In the genomic region with DNA sequence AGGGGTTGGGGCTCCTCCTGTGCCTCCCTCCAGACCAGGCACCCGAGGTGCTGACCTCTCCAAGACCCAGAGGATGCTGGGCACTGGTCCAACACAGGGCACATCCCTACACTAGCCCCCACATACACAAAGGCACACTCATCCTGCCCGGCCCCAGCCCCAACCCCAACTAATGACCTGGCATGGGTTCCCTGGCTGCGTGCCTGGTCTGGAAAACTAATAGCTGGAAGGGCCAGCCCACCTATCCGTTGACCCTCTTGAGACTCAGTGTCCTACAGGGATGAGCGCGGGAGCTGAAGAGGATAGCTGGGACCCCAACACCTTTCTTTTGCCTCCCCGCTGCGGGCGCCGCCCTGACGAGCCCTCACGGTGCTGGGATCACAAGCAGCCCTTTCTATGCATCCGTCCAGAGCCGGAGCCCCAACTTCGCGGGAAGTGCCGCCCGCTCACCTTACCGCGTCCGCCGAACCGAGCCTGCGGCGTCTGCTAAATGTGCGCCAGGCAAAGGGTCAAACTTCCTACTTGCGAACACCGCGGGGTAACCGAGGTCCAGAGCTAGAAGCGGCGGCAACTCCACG, we compare ENCODE assay signal across 8 mouse cellular contexts. TPM values are rescaled to one million over a fixed set of nuclear protein-coding genes. Genes with fewer than 3 reads are reported as not detected.
A peak's percentile ranks its signal among the peaks of the same experiment; 100 is the strongest.
DNase-seq lines count a peak whose midpoint lies in the region; ATAC-seq and TF ChIP-seq lines count a peak whose summit lies in the region.

No protein-coding gene starts in this region.

- DNase-seq in kidney, adult 8-10 months, result no peak
- DNase-seq in cerebellum, adult 2 months, result peak in 1 of 2 experiments; percentile 65
- DNase-seq in urinary bladder, postnatal 36 days (ENCODE audit: low spot score in 2 of 2), result no peak
- DNase-seq in ovary, postnatal 36 days (ENCODE audit: low spot score), result no peak
- DNase-seq in right cerebral cortex, postnatal 25 days, result no peak

- H3K27ac ChIP-seq in kidney, embryonic 15.5 days, result peak overlapping the region; percentile 54
- peak overlapping the region; percentile 52 for H3K27ac ChIP-seq in cerebellum, adult 2 months (ENCODE audit: insufficient read depth, low read length)
- no peak overlapping the region for H3K27ac ChIP-seq in heart, embryonic 16.5 days (ENCODE audit: low read length)
- H3K27ac ChIP-seq in liver, embryonic 16.5 days (ENCODE audit: low read length), result no peak overlapping the region

- no peaks in the 10 kb centered on the region for H3K9me3 ChIP-seq in kidney, embryonic 15.5 days (replicated peaks)
- no peaks in the 10 kb centered on the region for H3K9me3 ChIP-seq in heart, embryonic 16.5 days (replicated peaks; ENCODE audit: control insufficient read depth, low read length)
- H3K9me3 ChIP-seq in liver, embryonic 16.5 days (replicated peaks; ENCODE audit: control insufficient read depth, low read length), result no peaks in the 10 kb centered on the region

- no peaks in the 10 kb centered on the region for H3K36me3 ChIP-seq in kidney, embryonic 15.5 days
- no peaks in the 10 kb centered on the region for H3K36me3 ChIP-seq in heart, embryonic 16.5 days (ENCODE audit: control insufficient read depth, insufficient read depth)
- no peaks in the 10 kb centered on the region for H3K36me3 ChIP-seq in liver, embryonic 16.5 days (ENCODE audit: control insufficient read depth, insufficient read depth)

- H3K9ac ChIP-seq in kidney, embryonic 15.5 days, result peak overlapping the region; percentile 55
- H3K9ac ChIP-seq in heart, embryonic 16.5 days (ENCODE audit: low read length), result peak overlapping the region; percentile 11; the same call in 1 of the 2 replicates
- 0 out of 2 replicates have a peak overlapping the region, but pooled peaks have one; percentile 8 for H3K9ac ChIP-seq in liver, embryonic 16.5 days (ENCODE audit: low read depth, low read length)

- TF ChIP-seq CTCF in cerebellum, adult 2 months (IDR thresholded peaks at IDR 0.05; ENCODE audit: borderline replicate concordance, insufficient read depth, low read depth, low read length), result no peak

- WGBS in kidney, embryonic 15.5 days, result 1% methylated on average over 33 of the region's 33 CpGs
- WGBS in cerebellum, adult 2 months, result 2% methylated on average over 33 of the region's 33 CpGs
- under 1% methylated on average over 33 of the region's 33 CpGs for WGBS in heart, embryonic 16.5 days
- under 1% methylated on average over 33 of the region's 33 CpGs for WGBS in liver, embryonic 16.5 days (ENCODE audit: insufficient replicate concordance)

- H3K4me2 ChIP-seq in kidney, embryonic 15.5 days, result peak overlapping the region; percentile 90
- H3K4me2 ChIP-seq in heart, embryonic 16.5 days (ENCODE audit: low read depth, low read length), result peak overlapping the region; percentile 65
- peak overlapping the region; percentile 74 for H3K4me2 ChIP-seq in liver, embryonic 16.5 days (ENCODE audit: low read depth, low read length)

- H3K4me1 ChIP-seq in kidney, embryonic 15.5 days, result peaks cover 21% of the 10 kb centered on the region
- H3K4me1 ChIP-seq in cerebellum, adult 2 months (ENCODE audit: control insufficient read depth, insufficient read depth, low read length), result peaks cover 41% of the 10 kb centered on the region
- peaks cover 5% of the 10 kb centered on the region for H3K4me1 ChIP-seq in heart, embryonic 16.5 days (ENCODE audit: control insufficient read depth, insufficient read depth, low read length)
- H3K4me1 ChIP-seq in liver, embryonic 16.5 days (ENCODE audit: control insufficient read depth, low read depth, low read length), result peaks cover 40% of the 10 kb centered on the region

- H3K4me3 ChIP-seq in kidney, embryonic 15.5 days (replicated peaks), result peak overlapping the region; percentile 52
- peak overlapping the region; percentile 77 for H3K4me3 ChIP-seq in cerebellum, adult 2 months (replicated peaks; ENCODE audit: insufficient read depth, low read depth, low read length)
- peak overlapping the region; percentile 44 for H3K4me3 ChIP-seq in heart, embryonic 16.5 days (ENCODE audit: low read length)
- peak overlapping the region; percentile 52 for H3K4me3 ChIP-seq in liver, embryonic 16.5 days (ENCODE audit: low read depth, low read length)

- H3K27me3 ChIP-seq in kidney, embryonic 15.5 days, result peaks cover 47% of the 10 kb centered on the region
- no peaks in the 10 kb centered on the region for H3K27me3 ChIP-seq in cerebellum, adult 2 months (ENCODE audit: control insufficient read depth, insufficient read depth, low read length)
- peaks cover 39% of the 10 kb centered on the region for H3K27me3 ChIP-seq in heart, embryonic 16.5 days (ENCODE audit: control insufficient read depth, insufficient read depth, low read length)
- H3K27me3 ChIP-seq in liver, embryonic 16.5 days (ENCODE audit: control insufficient read depth, insufficient read depth, low read depth, low read length), result peaks cover 42% of the 10 kb centered on the region

- TF ChIP-seq POLR2A in cerebellum, adult 2 months (IDR thresholded peaks at IDR 0.05; ENCODE audit: borderline replicate concordance, insufficient read depth, low read length), result no peak

- 0 out of 2 replicates have a peak, but pooled peaks have one; percentile 4 for ATAC-seq in kidney, embryonic 15.5 days (replicated peaks; ENCODE audit: low FRiP score)
- 0 out of 2 replicates have a peak, but pooled peaks have one; percentile 24 for ATAC-seq in heart, embryonic 16.5 days (replicated peaks; ENCODE audit: extremely low read depth, insufficient read depth, low FRiP score)
- no peak for ATAC-seq in liver, embryonic 16.5 days (ENCODE audit: low read depth)

RNA-seq across cellular contexts. Expression of a gene that starts 1.1 kb away (rescaled TPM):
- 5.4 and 5.7 TPM in 2 replicates for polyA plus RNA-seq in kidney, embryonic 15.5 days (2015; fragmentation: Nextera tagmentation; extraction: Ambion mirVana)
- 13.4 and 14.0 TPM in 2 replicates for polyA plus RNA-seq in cerebellum, adult 2 months (2012; rRNA removed)
- 0.11 TPM in 1 of 2 replicates, not detected in the other for polyA plus RNA-seq in heart, embryonic 16.5 days (2015; fragmentation: Nextera tagmentation; extraction: Ambion mirVana)
- polyA plus RNA-seq in liver, embryonic 16.5 days (2015; fragmentation: Nextera tagmentation; extraction: Ambion mirVana), result 0.13 and 0.16 TPM in 2 replicates

RNA-seq across cellular contexts. Expression of a gene that starts 6.6 kb away (rescaled TPM):
- 1.5 TPM in 2 replicates for polyA plus RNA-seq in kidney, embryonic 15.5 days (2015; fragmentation: Nextera tagmentation; extraction: Ambion mirVana)
- 1.9 and 2.5 TPM in 2 replicates for polyA plus RNA-seq in cerebellum, adult 2 months (2012; rRNA removed)
- 0.06 and 0.11 TPM in 2 replicates for polyA plus RNA-seq in heart, embryonic 16.5 days (2015; fragmentation: Nextera tagmentation; extraction: Ambion mirVana)
- 6.8 and 7.8 TPM in 2 replicates for polyA plus RNA-seq in liver, embryonic 16.5 days (2015; fragmentation: Nextera tagmentation; extraction: Ambion mirVana)

RNA-seq across cellular contexts. Expression of a gene that starts 6.6 kb away (rescaled TPM):
- 72.2 and 76.4 TPM in 2 replicates for polyA plus RNA-seq in kidney, embryonic 15.5 days (2015; fragmentation: Nextera tagmentation; extraction: Ambion mirVana)
- polyA plus RNA-seq in cerebellum, adult 2 months (2012; rRNA removed), result 170 and 191 TPM in 2 replicates
- polyA plus RNA-seq in heart, embryonic 16.5 days (2015; fragmentation: Nextera tagmentation; extraction: Ambion mirVana), result 59.3 and 66.0 TPM in 2 replicates
- 147 and 154 TPM in 2 replicates for polyA plus RNA-seq in liver, embryonic 16.5 days (2015; fragmentation: Nextera tagmentation; extraction: Ambion mirVana)

RNA-seq across cellular contexts. Expression of a gene that starts 31.8 kb away (rescaled TPM):
- 27.8 and 30.9 TPM in 2 replicates for polyA plus RNA-seq in kidney, embryonic 15.5 days (2015; fragmentation: Nextera tagmentation; extraction: Ambion mirVana)
- polyA plus RNA-seq in cerebellum, adult 2 months (2012; rRNA removed), result 70.0 and 74.6 TPM in 2 replicates
- 14.5 and 18.7 TPM in 2 replicates for polyA plus RNA-seq in heart, embryonic 16.5 days (2015; fragmentation: Nextera tagmentation; extraction: Ambion mirVana)
- polyA plus RNA-seq in liver, embryonic 16.5 days (2015; fragmentation: Nextera tagmentation; extraction: Ambion mirVana), result 6.2 and 7.0 TPM in 2 replicates

RNA-seq across cellular contexts. Expression of a gene that starts 34.3 kb away (rescaled TPM):
- 22.7 and 31.6 TPM in 2 replicates for polyA plus RNA-seq in kidney, embryonic 15.5 days (2015; fragmentation: Nextera tagmentation; extraction: Ambion mirVana)
- polyA plus RNA-seq in cerebellum, adult 2 months (2012; rRNA removed), result 88.7 and 92.8 TPM in 2 replicates
- 12.0 and 14.5 TPM in 2 replicates for polyA plus RNA-seq in heart, embryonic 16.5 days (2015; fragmentation: Nextera tagmentation; extraction: Ambion mirVana)
- polyA plus RNA-seq in liver, embryonic 16.5 days (2015; fragmentation: Nextera tagmentation; extraction: Ambion mirVana), result 8.0 and 9.9 TPM in 2 replicates

Comparison
In these comparisons a context has a peak if more than half of its experiments do, and no peak if none do; other contexts are left out.
1. H3K27ac ChIP-seq: peak in kidney, embryonic 15.5 days (single experiment) and cerebellum, adult 2 months (single experiment); none in heart, embryonic 16.5 days (single experiment) and liver, embryonic 16.5 days (single experiment).
2. Peak in every context shown above with its lines, with median percentiles within 50 percentile points of each other: H3K4me2 ChIP-seq, H3K4me3 ChIP-seq and H3K9ac ChIP-seq.